Mouse (Mus musculus): ENCODE measurements around the gene Sp8.

Gene Sp8

DNA sequence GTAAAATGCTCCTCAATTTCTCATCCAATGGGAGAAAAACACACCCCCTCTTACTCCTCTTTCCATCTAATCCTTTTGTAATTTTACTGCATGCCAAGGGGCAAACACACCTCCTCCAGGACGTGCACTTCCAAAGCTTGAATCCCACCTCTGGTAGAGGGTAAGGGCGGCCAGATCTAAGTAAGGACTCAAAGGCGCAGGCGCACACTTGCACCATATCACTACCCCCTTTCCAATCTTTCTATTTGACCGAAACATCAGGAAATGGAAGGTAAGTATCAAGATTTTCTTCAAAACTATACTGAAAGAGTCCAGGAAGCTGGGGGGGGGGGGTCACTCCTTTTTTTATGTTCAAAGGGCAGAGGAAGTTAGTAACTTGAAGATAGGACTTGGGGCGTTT is at the start of gene Sp8:
Gene Sp8 (plus strand): TSS at position 109 of the 400 bp plus-strand sequence.
- in situ Hi-C loops (cut with MseI, MboI), result no loop called here

DNA sequence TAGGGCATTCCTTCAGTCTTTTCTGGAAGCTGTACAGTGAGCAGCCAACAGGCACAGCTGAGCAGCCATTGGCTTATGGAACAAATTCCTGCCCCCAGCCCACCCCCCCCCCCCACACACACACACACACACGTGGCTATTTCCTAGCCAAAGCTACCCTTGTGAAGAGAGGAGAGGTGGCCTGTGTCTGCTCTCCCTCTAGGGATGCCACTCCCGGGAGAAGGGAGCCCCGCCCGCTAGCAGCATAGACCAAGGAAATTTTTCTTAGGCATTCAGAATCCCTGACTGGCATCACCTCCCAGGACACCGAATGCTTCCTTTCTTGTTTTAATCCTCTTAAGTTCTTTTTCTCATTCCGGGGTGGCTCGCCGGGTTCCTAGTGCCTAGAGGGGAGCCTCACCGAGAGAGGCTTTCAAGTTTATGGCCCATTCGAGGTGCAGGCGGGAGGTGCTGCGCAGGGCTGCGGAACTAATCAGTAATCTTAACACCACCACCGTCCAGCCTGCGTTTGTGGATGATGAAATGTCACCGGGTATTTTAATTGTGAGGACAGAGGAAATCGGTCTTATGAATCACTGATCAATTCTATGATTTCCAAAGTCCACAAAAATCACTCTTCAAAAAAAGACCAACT is 34.7 kb upstream of the Sp8 start:
- in situ Hi-C loops (cut with MseI, MboI), result no loop called here

DNA sequence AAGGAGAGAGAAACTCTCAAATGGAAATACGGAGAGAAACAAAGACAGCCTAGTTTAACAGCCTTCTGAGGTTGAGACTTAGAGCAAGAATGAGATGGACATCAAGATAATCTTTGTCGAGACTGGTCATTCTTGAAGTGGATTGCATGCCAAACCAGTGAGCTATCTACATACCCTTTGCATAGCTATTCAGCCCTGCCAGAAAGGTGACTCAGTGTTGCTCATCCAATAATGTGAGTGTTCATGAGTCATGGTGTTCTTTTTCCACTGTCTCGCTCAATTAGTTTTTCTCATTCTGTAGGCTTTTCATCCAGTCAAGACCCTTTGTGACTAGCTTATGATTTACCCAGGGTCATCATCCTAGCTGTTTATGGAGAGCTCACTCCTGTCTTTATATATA is 31.6 kb upstream of the Sp8 start:
- in situ Hi-C loops (cut with MseI, MboI), result no loop called here

DNA sequence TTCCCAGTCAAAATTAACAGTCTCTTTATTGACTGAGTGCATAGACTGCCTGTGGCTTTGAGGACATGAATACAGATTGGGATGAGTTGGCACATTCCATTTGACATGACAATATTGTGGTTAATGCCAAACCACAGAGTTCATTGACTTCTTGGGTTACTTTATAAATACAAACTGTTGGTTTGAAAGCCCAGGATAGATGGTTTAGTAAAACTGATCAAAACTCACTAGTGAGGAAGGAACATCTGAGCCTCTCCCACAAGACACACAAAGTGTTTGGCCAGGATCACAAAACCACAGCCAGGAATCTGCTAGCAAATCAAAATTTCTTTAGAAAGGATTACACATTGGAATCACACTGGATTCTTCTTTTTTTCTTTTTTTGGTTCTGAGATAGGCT is 30.0 kb upstream of the Sp8 start:
- in situ Hi-C loops (cut with MseI, MboI), result no loop called here

DNA sequence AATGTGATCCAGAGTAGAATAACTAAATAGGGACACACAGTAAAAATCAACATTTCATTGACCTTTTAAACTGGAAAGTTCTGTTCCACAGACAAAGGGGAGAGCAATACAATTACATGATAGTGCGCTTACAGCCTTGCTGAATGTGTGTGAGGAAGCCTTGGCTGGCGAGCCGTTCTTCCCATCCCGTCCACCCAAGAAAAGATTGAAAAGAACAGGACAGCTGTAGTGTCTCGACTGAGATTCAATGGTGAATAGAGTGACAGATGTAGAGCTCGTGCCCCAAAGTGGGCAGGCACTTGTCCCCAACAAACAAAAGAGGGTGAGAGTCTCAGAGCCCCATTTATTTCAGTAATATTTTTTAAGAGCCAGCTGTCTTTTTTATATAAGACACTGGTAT is 16.2 kb upstream of the Sp8 start:
- in situ Hi-C loops (cut with MseI, MboI), result no loop called here

DNA sequence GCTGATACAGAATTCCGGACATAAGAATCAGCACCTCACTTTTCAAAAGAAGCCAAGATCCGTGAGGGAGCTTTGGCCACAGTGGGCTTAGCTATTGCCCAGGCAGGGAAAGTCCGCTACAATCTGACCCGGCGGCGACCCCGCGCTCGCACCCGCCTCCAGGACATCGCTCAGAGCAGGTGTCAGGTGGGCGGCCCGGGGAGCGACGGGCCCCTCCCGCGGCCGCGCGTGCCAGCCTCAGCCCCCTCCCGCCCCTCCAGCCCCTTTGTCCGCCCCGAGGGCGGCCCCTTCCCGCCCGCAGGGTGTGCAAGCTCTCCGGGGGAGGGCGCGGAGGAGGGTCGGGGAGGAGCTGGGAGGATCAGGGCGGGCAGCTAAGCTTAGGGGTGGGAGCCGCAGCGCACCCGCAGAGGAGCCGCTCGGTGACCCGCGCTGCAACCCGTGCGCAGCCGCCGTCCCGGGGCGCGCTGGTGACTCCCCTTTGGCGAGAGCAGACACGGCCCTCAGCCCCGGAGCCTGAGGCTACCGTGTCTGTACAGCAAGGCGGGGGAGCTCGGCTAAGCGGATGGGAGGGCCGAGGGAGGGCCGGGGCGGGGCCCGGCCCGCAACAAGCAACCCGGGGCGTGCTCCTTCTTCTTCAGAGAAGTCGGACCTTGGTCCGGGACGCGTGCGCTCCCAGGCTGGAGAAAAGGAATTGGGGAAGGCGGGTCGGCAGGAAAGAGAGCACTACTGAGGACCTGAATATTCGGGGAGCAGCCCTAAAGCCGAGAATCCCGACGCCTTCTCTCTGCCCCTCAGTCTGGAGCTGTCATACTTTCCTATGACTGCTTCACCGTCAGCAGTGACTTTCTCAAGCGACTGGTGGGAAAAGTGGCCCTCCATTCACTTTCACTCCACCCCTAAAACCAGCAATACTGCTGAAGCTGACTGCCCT is 9.5 kb upstream of the Sp8 start:
- in situ Hi-C loops (cut with MseI, MboI), result no loop called here

DNA sequence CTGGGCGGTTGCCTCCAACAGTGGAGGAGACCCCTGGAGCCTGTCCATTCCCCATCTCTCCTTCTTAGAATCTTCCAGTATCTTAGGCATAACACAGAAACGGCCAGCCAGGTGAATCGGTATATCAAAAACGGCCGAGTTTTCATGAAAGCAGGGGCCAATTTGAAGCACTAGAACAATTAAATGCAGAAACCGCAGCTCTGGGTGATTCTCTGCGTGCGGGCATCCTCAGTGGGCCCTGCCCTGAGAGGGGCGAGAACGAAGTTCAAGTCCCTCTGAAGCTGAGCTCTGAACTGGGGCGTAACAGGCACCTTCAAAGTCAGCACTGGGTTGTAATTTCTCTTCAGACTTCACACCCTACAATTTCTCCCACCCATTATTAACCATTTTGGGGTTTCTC is 8.8 kb upstream of the Sp8 start:
- in situ Hi-C loops (cut with MseI, MboI), result no loop called here

DNA sequence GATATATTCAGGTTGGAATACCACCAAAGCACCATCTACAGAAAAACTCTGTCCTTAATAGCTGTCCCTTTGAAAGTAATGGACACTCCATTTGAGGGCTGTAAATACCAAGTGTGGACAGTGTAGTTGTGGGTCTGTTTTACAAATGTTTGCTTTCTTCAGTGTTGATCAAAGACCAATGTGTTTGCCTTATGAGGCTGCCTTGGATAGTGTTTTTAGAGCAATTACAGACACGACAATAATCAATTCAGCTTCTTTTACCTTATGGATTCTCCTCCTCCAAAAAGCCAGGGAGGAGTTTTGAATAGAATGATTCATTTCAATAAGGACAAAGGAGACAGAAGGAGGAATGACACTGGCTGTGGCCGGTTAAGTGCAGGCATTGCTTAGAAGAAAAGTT is 7.9 kb upstream of the Sp8 start:
- in situ Hi-C loops (cut with MseI, MboI), result no loop called here

DNA sequence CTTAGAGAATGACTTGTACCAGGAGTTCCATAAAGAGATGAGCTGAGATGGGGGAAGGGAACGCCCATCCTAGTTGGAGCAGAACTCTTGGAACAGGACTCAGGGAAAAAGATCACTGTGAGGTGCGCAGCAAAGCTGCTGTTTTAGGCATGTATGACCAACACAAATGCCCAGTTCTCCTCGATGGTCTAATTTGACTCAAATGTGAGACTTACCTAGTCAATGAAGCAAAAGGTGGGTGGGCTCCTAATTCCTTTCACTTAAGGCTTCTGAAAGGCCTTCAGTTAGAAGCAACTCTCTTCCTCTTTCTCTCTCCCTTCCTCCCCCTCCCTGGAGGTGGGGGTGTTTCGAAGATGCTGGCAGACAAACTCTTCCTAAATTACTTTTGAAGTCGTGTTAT is 6.7 kb upstream of the Sp8 start:
- in situ Hi-C loops (cut with MseI, MboI), result no loop called here

DNA sequence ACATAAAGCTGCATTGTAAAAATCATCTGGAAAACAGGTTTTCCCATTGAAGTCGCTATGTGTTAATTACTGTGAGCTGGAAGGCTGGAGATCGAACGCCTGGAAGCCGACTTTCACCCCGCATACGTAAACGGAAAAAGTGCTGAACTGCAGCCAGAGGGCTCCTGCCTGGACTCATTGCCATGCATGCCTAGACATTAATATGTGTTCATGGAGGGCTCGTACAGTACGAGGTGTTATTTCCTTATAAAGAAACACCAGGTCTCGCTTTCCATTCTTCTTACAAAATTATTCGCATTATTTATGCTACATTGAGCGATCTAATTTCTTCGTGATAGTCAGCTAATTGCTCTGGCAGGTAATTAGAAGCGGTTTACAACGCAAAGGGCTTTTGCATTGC is 5.8 kb upstream of the Sp8 start:
- in situ Hi-C loops (cut with MseI, MboI), result no loop called here

DNA sequence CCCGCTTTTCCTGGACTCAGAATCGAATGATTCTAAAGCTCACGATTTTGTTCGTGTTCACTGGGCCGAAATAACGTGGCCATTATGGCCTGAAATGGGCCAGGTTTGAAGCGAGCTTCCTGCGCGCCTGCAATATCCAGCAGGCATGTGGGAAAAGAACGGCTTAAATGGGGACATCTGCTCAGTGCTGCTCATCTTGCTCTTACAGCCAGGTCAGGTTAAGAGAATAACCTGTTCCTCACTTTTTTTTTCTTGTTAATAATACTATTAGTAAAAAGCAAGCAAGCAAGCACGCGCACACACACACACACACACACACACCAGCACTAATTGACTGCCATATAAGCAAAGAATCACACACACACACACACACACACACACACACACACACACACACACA is 5.3 kb upstream of the Sp8 start:
- in situ Hi-C loops (cut with MseI, MboI), result no loop called here

DNA sequence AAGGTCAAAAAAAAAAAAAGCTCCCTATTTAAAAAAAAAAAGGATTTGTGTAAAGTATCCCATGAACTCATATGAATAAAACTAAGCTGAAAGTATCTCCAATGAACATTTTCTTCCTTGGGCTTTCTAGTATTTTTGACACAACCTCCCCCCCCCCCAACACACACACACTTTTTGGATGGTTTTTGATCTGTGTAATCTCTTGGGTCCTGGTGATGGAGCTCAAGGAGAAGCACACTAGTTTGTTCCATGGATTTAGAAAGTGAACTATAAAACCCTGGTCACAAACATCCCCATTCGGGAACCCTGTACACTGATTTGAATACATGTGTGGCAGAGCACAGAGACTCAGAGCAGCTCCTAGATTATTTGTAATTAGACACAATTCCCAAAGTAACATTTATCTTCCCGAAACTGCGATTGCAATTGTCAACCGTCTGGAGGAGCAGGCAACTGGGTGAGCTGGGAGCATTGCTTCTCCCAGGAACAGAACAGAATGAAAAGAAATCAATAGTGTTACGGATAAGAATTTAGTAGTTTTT is 4.7 kb upstream of the Sp8 start:
- in situ Hi-C loops (cut with MseI, MboI), result no loop called here

DNA sequence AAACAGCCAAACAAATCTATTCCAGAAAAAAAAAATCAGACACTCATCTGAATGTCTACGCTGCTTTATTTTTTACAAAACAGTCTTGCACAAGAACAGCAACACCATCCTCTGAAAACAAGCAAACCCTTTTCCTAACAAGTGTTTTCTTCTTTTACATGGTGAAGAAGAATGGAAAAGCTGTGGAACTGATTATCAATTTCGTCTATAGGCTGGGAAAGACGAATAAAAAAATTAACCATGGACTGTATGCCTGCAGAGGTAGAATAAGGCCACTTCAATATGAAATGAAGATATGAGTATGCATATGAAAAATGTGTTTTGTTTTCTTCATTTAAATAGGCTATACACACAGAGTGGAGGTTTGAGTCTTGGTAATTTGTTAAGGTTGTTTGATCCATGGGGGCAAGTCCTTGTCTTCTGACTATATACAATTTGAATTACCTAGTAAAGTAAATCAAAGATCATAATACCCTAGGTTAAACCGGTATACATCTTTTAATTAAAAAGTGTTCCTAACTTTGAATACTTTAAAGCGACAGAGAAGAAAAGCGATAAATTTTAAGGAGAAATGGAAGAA is 4.1 kb upstream of the Sp8 start:
- in situ Hi-C loops (cut with MseI, MboI), result no loop called here

DNA sequence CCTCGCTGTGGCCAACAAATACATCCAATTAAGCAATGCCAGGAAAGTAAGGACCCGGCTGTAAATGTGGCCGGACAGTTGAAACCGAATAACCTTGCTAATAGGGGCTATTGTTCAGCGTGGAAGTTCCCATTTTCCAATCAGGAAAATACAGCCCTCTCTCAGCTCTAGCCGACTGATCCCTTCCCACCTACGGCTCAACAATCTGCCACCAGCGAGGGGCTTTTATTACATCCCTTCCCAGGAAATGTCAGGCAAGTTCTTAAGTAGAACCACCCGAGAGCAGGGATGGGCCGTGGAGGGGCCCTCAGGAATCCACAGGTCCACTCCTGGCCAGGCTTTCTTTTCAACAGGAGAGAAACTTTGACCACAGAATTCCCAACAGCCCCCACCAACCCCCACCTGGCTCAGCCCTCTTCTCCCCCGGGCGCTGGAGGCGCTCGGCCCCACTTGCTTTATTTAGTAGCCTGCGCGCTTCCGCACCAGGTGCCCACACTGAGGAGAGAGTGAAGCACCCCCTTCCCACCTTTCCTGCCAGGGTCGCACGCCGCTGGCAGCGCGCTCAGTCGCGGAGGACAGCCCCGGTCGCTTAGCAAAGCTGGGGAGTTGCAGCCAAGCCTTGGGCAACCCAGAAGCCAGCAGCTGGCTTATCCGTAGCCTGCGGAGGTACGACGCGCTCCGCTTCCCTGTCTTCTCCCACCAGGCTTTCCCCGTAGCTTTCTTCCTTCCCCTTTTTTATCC is 3.3 kb upstream of the Sp8 start:
- in situ Hi-C loops (cut with MseI, MboI), result no loop called here

DNA sequence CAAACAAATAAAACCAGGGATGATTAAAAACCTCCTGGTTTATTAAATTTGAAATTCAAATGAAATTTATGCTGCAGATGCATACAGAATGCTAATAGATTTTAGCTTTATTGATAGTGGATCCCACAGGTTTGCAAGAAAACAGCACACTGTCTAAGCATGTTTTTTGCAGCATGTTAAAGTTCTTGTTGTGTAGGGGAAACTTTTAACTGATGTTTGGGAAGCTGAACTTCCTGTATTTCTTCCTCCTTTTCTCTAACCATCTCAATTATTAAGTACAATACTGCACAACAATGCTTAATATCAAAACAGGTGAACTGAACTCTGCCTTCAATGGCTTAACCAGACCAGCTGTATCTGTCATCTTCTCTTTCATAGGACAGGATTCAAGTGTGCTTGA is 2.0 kb upstream of the Sp8 start:
- in situ Hi-C loops (cut with MseI, MboI), result no loop called here

DNA sequence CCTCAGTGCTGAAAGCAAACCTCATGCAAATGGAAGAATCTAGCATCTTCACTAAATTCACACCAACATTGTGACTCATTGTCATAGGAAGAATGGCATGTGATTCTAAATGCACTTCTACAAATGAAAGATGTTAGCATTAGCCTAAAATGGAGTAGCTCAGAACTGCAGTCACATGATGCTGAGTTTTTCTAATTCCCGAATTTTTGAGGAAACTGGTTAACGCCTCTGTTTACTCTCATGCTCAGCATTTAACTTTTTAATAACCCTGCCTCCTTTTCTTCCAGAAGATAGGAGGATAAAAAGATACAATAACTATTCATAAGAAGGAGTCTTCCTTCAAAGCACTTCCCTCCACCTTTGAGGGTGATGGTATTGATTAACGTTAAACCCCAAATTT is 1.3 kb upstream of the Sp8 start:
- in situ Hi-C loops (cut with MseI, MboI), result no loop called here

DNA sequence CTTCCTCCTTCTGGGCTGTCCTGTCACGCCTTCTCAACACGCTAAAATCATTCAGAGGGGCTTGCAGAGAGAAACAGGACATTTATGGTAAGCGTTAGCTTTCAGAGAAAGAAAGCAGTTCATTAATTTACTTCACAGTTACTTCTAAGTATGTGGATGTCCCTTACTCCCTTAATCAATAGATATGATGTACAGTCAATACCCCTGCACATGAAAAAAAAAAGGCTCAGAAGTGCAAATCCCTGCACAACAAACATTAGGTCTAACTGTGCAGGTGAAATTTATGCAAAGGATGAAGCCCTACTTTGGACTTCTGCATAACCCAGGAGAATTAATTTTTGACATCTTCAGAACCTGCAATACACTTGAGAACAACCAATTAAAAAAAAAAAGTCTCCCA is 778 bp upstream of the Sp8 start:
- in situ Hi-C loops (cut with MseI, MboI), result no loop called here

DNA sequence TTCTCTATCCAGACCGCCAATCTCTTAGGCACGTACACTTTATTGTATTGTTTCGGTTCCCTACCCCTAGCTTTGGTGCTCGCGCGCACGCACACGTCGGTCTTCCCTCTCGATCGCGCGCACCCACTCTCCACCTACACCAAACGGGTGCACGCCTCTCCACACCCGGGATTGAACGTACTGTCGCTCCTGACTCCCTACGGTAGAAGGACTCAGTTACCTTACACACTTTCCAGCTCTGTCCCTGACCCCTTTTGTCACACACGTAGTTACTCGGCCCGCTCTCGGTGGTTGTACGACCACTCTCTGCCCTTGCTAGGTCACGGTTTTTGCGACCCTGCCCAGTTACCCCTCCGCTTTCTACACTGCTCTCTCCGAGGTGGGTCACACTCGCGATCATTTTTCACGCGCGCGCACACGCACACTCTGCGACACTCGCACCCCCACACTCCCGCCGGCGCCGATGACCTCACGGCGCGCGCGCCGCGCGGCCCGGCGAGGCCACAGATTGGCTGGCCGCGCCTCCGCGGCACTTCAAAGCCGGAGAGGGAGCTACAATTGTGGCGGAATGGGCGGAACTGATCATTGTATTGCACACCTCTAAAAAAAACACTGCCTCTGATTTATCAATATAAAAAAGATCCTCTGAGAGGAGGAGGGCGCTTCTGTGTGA is 656 bp downstream of the Sp8 start:
- in situ Hi-C loops (cut with MseI, MboI), result no loop called here

DNA sequence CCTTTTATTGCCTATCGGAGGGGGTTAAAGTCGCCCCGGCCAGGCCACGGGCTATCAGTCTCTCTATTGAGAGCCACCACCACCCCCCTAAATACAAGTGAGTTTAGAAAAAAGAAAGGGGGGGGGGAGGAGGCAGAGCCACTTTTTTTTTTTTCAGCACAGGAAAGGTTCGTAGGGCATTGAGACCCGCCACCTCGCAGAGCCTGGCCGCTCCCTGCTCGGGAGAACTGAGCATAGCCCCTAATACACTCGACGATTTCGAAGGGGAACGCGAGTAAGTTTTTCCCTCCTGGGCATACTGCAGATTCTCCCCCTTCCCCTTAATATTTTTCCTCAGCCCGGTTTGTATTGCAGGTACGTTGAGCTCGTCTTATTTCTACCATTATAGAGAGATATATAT is 1.3 kb downstream of the Sp8 start:
- in situ Hi-C loops (cut with MseI, MboI), result no loop called here

DNA sequence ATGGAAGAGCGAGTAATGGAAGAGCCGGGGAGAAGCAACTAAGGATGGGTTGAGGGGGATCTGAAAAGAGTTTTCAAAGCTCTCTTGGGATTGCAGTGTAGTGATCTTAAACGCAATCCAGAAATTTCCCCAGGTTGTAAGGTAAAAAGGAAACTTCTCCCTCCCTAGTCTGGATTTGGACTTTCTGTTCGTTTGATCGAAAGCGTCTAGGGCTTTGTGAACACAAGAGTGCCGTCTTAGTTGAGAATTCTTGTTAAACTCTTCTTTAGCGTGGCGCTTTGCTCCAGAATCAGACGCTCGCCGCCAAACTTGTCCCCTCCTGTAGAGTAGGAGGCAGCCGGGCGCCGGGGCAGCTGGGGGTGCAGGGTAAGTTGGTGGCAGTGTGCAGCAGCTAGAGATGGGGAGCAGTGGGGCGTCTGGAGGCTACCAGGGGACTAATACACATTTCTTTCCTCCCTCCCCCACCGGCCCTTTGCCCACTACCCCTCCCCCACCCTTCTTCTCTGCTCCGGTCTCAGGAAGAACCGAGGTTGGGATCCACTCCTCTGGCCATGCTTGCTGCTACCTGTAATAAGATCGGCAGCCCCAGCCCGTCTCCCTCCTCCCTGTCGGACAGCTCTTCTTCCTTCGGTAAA is 1.8 kb downstream of the Sp8 start:
- in situ Hi-C loops (cut with MseI, MboI), result no loop called here
